Mouse (Mus musculus) ovary, postnatal 14 days (tissue): ENCODE results near the gene Onecut3.

Experiments
- DNase-seq: peaks from one replicate; pipeline ENCODE4 v3.0.0; 2022; ENCODE audit warnings: low spot score

The Onecut3 gene

DNA sequence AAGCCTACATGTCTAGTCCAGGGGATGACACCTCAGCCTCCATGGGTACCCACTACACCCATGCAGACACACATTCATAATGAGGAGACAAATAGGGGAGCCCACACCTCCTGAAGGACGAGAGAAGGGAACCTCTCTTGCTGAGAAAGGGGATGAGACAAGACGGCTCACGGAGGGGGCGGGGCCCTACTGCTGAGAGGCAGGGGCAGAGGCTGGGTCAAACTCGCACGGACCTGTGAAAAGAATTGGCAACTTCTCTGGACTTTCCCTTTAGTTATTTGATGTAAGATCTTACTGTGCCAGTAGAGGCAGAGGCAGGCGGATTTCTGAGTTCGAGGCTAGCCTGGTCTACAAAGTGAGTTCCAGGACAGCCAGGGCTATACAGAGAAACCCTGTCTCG is 57.7 kb downstream of the Onecut3 start:
- no peak for DNase-seq

DNA sequence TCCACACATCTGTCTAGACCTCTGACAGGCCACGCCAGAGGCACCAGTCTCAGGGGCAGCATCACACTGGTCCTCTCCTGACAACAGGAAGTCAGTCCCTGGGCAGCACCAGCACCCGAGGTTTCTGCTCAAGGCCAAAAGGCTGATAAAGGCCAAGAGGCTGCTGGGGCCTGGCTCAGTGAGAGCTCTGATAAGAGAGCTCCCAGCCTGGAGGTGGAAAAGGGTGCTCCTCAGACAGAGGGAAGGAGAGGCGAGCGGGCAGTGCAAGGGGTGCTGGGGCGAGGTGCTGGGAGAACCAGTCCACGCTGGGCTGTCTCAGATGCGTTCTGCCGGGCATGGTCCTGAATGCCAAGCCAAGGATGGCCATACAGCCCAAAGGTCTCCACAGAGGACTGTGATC is 58.9 kb downstream of the Onecut3 start:
- DNase-seq, result no peak

DNA sequence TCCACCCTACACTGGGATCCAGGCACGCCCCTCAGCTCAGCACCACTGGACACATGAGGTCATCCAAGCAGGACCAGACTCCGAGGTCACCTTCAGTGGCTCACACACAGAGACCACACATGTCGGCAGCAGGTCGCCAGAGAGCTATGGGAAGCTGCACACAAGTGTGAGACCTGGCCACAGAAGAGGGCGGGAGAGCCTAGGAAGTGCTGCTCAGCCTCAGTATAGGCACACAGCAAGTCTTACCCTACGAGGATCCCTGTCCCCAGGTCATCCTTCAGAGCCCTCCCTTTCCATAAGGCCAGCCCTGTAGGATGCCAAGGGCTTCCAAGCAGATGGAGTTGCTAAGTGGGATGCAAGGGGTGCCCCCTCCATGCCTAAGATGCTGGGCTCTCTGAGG is 59.4 kb downstream of the Onecut3 start:
- no peak for DNase-seq

DNA sequence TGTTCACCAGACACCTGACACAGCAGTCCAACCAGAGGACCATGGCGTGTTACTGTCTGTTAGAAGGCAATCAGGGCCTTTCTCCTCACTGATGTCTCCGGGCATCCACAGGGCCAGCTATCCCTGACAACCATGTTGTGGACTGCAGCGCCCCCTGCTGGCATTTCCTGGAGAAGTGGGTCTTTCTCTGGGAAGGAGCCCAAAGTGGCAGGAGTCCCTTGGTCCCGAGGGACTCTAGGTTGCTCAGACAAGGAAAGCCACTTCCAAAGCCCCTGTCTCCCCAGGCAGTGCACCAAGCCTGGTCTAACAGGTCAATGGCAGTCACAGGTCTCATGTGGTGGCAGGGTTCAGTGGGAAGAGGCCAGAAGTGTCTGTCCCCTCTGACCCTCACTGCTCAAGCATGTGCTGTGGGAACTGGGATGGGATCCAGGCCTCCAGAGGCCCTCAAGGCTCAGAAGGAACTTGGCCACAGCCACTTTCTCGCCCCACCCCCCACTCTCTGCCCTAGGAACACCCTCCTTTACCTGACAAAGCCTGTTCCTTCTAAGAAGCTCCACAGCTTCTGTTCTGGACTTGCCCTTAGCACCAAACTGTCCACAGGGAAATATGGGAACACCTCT is 62.8 kb downstream of the Onecut3 start:
- peak; percentile 81 for DNase-seq

DNA sequence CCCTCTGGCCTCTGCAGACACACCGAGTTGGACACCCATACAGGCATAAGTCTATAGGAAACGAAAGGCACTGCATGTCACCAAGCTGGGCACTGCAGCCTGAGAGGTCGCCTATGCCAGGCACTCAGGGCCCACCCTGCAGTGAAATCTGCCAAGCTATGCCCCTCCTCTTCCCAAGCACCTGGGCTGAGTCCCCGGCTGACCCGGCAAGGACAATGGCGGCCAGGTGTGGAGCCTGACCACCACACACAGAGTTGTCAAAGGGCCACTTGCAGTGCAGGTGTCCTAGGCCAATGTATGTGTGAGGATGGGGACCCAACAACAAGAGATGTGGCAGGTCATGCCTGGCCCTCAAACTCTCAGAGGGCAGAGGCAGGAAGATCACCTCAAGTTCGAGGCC is 64.8 kb downstream of the Onecut3 start:
- no peak for DNase-seq

DNA sequence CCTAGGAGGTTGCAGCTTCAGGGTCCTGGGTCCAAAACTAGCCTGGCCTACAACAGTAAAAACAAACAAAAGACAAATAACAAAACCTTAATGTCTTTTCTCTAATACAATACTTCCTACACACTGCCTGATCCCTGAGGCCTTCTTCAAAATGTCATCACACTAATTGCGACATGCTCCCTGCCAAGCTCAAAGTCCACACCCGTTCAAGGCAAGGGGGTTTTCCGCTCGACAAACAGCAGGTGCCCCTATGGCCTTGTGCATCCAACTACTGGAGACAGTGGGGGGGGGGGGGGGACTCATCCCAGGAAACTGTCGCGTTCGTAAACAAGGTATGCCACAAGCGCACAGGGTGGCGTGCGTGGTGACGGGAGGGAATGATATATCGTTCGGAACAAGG is 66.0 kb downstream of the Onecut3 start:
- DNase-seq, result no peak

DNA sequence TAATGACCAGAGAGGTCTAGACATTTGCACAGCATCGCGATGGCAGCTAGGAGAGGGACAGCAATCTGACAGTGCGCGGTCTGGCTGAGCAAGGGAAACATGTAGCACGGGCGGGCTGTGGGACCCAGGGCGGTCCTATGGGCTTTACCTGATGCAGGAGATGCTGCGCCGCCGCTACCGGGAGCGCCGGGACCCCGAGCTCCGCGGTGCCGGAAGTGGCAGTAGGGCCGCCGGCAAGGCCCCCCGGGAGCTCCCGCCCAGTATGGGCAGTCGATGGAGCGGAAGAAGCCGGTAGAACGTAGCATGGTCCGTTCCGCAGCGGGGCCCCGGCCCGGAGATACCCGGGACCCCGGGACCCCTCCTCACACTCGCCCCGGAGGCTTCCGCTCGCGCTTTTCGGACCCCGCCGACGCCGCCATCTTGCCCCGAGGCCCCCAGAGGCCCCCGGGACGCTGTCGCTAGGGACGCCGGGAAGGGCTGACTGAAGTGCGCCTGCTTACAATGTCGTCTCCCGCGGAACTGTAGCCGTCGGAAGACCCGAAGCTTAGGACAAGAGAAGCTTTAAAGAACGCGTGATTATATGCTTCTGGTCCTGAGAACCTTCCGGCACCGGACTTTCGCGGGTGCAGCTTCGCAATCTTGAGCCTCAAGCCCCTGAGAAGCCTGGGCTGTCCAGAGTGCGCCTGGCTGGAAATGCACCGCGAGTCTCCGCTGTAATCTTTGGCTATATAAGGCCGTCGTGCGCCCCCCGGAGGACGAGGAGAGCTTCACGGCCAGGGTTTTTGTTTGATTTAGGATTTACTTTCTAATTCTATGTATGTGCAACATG is 66.7 kb downstream of the Onecut3 start, which contains the start of gene Rexo1:
Gene Rexo1, minus strand, starts transcription at position 445 of the 829 bp plus-strand sequence.
- peak; percentile 88 for DNase-seq

DNA sequence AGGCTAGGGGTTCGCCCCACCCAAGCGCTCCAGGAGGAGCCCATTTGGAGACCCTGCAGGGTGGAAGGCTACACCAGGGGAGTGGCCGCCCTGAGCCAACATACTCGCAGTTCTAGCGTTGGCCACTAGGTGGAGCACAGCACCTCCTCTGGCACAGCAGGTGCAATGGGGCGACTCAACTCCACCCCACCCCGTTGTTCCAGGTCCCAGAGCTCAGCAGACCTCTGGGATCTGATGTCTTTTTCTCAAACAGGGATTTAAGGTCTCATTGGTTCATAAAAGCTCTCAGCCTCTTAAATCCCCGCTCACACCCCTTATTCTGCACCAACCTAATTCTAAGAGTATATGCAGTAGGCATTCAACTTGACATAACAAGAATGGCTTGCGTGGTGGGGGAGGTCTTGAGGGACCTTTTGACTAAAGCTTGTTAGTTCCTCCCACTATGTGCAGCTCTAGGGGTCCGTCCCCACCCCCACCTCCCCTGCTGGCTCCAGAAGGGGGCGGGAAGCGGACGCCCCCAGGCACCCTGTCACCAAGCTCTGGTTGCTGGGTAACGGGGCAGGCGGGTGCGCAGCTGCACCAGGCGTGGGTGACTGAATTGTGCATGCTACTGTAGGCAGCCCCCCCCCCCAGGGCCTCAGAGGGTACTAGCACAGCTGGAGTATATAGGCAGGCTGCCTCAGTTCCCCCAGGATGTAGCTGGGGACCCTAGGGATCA is 71.9 kb downstream of the Onecut3 start:
- peak; percentile 84 for DNase-seq
